Mouse (Mus musculus): Measurements from ENCODE around the gene Hist2h3b.

Gene Hist2h3b

GRCm38 (mm10) chr3:96293787-96294186 lies 25.3 kb downstream of the Hist2h3b start, which contains the start of gene Fcgr1:
TSS of gene Fcgr1 (minus strand) at chr3:96293969.
- no peak for DNase-seq (ENCODE audit: low spot score in 2 of 2)

- DNase-seq (ENCODE audit: low spot score in 2 of 2): no peak
These were observed 29.9 kb downstream of the Hist2h3b start for GRCm38 (mm10) chr3:96298360-96298759.

GRCm38 (mm10) chr3:96299562-96299961 lies 31.1 kb downstream of the Hist2h3b start:
- no peak for DNase-seq (ENCODE audit: low spot score in 2 of 2)

- DNase-seq (ENCODE audit: low spot score in 2 of 2): peak in 1 of 2 experiments; percentile 53
These were observed 32.5 kb downstream of the Hist2h3b start for GRCm38 (mm10) chr3:96300706-96301529.

- DNase-seq (ENCODE audit: low spot score in 2 of 2): no peak
These were observed 33.6 kb downstream of the Hist2h3b start for GRCm38 (mm10) chr3:96302076-96302475.

GRCm38 (mm10) chr3:96306506-96306905 lies 38.1 kb downstream of the Hist2h3b start:
- no peak for DNase-seq (ENCODE audit: low spot score in 2 of 2)

GRCm38 (mm10) chr3:96309441-96309840 lies 41.0 kb downstream of the Hist2h3b start:
- no peak for DNase-seq (ENCODE audit: low spot score in 2 of 2)

- peak in 1 of 2 experiments; percentile 39 for DNase-seq (ENCODE audit: low spot score in 2 of 2)
These were observed 44.1 kb downstream of the Hist2h3b start for GRCm38 (mm10) chr3:96312341-96313098.

All from urinary bladder, postnatal 4 days (tissue).